Mouse (Mus musculus): ENCODE results near the gene Egln1. TPM values are rescaled to one million over a fixed set of nuclear protein-coding genes. Genes with fewer than 3 reads are reported as not detected.
A peak's percentile ranks its signal among the peaks of the same experiment; 100 is the strongest.

Gene Egln1
- polyA plus RNA-seq, 1 experiment from 2014 or later: 7.7 TPM

DNA sequence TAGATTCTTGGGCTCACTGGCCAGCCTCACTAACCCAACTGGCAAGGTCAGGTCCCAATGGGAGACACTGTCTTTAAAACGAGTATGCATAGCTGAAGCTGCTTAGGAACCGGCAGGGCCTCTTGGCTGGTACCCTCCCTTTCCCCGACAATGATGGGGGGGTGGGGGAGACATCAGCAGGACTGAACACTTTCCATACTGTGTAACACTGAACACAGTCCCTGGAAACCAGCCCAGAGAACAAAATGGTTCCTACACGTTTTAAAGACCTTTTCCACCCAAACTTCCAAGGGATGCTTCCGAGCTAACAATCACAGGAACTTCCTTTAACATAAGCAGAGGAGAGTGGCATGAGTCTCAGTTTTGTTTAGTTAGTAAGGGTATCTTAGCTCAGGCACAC is 14.0 kb downstream of the Egln1 start:
- no peaks in the 10 kb centered on the region for H3K27me3 ChIP-seq (replicated peaks; ENCODE audit: insufficient read depth, low read length)
- no peak overlapping the region for H3K9ac ChIP-seq (replicated peaks; ENCODE audit: low read depth)
- ATAC-seq (no peak), DNase-seq (ENCODE audit: low spot score) (no peak)
- no peak overlapping the region for H3K4me2 ChIP-seq (replicated peaks; ENCODE audit: low read depth, low read length)
- WGBS: 63% methylated on average over 5 of the region's 5 CpGs
- H3K4me3 ChIP-seq (ENCODE audit: low read depth, low read length): no peak overlapping the region
- no peak for TF ChIP-seq CTCF (IDR thresholded peaks at IDR 0.05)
- no peak overlapping the region for H3K27ac ChIP-seq (ENCODE audit: low read length)
- H3K9me3 ChIP-seq (ENCODE audit: low read length): no peaks in the 10 kb centered on the region
- no peaks in the 10 kb centered on the region; the same call in 1 of the 2 replicates for H3K36me3 ChIP-seq (ENCODE audit: insufficient read depth, low read length)
- H3K4me1 ChIP-seq (ENCODE audit: insufficient read depth, low read depth, low read length): no peaks in the 10 kb centered on the region

DNA sequence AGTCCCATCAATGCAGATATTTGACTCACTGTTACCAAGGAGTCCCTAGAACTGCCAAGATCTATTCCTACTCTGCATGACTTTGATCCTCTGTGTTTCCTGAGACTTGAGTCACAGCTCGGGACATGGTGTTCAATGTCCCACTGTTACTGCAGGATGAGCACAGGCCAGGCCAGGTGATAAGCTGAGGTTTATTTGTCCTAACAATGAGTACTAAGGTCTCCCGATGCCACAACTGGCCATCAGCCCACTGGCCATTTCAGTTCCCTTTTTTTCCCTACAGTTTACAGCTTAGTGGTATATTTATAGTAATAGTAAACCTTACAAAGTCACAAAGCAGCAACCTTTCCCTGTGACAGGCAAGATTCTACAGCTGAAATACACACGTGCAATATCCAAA is 16.7 kb downstream of the Egln1 start:
- Histone ChIP-seq H3K9me3 (ENCODE audit: low read length) (no peaks in the 10 kb centered on the region), H3K4me3 (ENCODE audit: low read depth, low read length) (no peak overlapping the region), H3K9ac (replicated peaks; ENCODE audit: low read depth) (no peak overlapping the region), H3K4me1 (ENCODE audit: insufficient read depth, low read depth, low read length) (no peaks in the 10 kb centered on the region), H3K27ac (ENCODE audit: low read length) (no peak overlapping the region), H3K27me3 (replicated peaks; ENCODE audit: insufficient read depth, low read length) (no peaks in the 10 kb centered on the region), H3K4me2 (replicated peaks; ENCODE audit: low read depth, low read length) (no peak overlapping the region), H3K36me3 (ENCODE audit: insufficient read depth, low read length) (no peaks in the 10 kb centered on the region)
- 62% methylated on average over 3 of the region's 3 CpGs for WGBS
- TF ChIP-seq EP300 (IDR thresholded peaks at IDR 0.05) (no peak), CTCF (IDR thresholded peaks at IDR 0.05) (no peak)
- no peak for ATAC-seq
- no peak for DNase-seq (ENCODE audit: low spot score)

DNA sequence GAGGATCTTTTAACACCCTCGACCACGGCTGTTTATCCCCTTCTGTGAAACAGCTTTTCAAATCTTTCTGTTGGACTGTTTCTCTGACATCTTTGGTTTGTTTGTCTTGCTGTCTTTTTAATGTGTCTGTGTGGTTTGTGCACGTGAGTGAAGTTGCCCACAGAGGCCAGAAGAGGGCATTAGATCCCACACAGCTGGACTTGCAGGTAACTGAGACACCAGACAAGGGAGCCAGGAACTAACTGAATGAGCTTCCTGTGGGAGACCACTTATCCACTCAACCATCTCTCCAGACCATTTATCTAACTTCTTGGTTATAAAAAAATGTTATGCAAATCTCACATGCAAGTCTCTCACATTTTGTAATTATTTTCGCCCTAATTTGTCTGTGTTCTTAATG is 18.5 kb downstream of the Egln1 start:
- no peak overlapping the region for H3K27ac ChIP-seq (ENCODE audit: low read length)
- H3K4me2 ChIP-seq (replicated peaks; ENCODE audit: low read depth, low read length): no peak overlapping the region
- no peak overlapping the region for H3K4me3 ChIP-seq (ENCODE audit: low read depth, low read length)
- no peak overlapping the region for H3K9ac ChIP-seq (replicated peaks; ENCODE audit: low read depth)
- no peaks in the 10 kb centered on the region for H3K27me3 ChIP-seq (replicated peaks; ENCODE audit: insufficient read depth, low read length)
- H3K36me3 ChIP-seq (ENCODE audit: insufficient read depth, low read length): no peaks in the 10 kb centered on the region
- TF ChIP-seq EP300 (IDR thresholded peaks at IDR 0.05) (no peak), CTCF (IDR thresholded peaks at IDR 0.05) (peak; percentile 23; the same call in 1 of the 2 replicates)
- no peaks in the 10 kb centered on the region for H3K4me1 ChIP-seq (ENCODE audit: insufficient read depth, low read depth, low read length)
- ATAC-seq (no peak), DNase-seq (ENCODE audit: low spot score) (no peak)
- 82% methylated on average over 4 of the region's 4 CpGs for WGBS
- no peaks in the 10 kb centered on the region for H3K9me3 ChIP-seq (ENCODE audit: low read length)

DNA sequence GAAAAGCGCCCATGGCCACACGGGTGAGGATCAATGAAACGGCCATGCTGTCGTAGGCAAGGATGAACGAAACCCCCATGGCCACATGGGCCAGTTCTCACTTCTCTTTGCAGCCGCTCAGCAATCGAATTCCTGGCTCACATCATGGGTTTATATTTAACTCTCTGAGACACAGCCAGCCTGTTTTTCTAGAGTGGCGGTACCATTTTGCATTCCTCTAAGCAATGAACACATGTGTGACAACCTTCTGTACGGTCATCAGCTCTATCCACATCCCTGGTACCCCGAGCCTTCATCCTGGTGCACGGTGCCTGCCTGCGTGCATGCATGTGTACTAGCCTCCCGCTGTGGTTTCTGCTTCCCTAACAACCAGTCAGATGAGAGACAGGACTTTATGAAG is 19.0 kb downstream of the Egln1 start:
- ATAC-seq: no peak
- H3K36me3 ChIP-seq (ENCODE audit: insufficient read depth, low read length): no peaks in the 10 kb centered on the region
- 78% methylated on average over 13 of the region's 13 CpGs for WGBS
- no peaks in the 10 kb centered on the region for H3K27me3 ChIP-seq (replicated peaks; ENCODE audit: insufficient read depth, low read length)
- no peaks in the 10 kb centered on the region for H3K9me3 ChIP-seq (ENCODE audit: low read length)
- H3K4me1 ChIP-seq (ENCODE audit: insufficient read depth, low read depth, low read length): no peaks in the 10 kb centered on the region
- DNase-seq (ENCODE audit: low spot score): no peak
- H3K4me2 ChIP-seq (replicated peaks; ENCODE audit: low read depth, low read length): no peak overlapping the region
- no peak overlapping the region for H3K4me3 ChIP-seq (ENCODE audit: low read depth, low read length)
- TF ChIP-seq CTCF (IDR thresholded peaks at IDR 0.05) (no peak), EP300 (IDR thresholded peaks at IDR 0.05) (no peak)
- H3K9ac ChIP-seq (replicated peaks; ENCODE audit: low read depth): no peak overlapping the region
- no peak overlapping the region for H3K27ac ChIP-seq (ENCODE audit: low read length)

DNA sequence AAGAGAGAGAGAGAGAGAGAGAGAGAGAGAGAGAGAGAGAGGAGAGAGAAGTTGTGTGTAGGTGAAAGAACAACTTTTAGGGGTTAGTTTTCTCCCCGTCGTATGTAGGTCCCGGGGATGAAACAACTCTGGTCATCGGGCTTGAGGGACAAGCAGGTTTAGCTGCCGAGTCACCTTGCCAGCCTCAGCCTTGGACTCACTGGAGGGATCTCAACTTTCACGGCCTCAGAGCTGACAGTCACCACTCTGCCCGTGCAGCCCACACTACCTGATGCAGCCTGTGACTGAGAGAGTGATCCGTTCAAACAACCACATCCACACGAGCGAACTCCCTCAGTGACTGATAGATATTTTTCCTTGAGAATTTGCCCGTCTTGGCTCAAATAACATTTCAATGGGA is 20.1 kb downstream of the Egln1 start:
- no peak for ATAC-seq
- H3K27ac ChIP-seq (ENCODE audit: low read length): no peak overlapping the region

DNA sequence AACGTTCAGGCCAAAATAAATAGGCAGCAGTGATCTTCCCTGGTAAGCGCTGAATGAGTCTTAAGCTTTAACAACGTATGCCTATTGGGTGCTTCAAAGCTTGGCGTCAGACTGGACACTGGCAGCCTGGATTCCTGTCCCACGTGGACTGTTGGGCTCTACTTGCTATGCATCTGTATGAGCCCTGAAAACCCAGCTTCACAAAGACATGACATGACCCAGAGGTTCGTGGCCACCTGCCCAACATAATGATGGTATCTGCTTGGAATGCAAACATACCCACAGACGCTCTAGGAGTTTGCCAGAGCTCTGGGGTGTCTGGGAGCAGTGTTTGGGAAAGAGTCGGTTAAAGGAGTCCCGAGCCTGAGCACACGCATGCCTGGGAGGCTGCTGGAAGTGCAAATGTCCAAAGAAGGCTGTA is 22.8 kb downstream of the Egln1 start:
- TF ChIP-seq EP300 (IDR thresholded peaks at IDR 0.05) (no peak), CTCF (IDR thresholded peaks at IDR 0.05) (no peak)
- H3K4me3 ChIP-seq (ENCODE audit: low read depth, low read length): no peak overlapping the region
- DNase-seq (ENCODE audit: low spot score) (peak; percentile 48), ATAC-seq (peak; percentile 82)
- H3K36me3 ChIP-seq (ENCODE audit: insufficient read depth, low read length): no peaks in the 10 kb centered on the region
- no peak overlapping the region for H3K4me2 ChIP-seq (replicated peaks; ENCODE audit: low read depth, low read length)
- H3K27ac ChIP-seq (ENCODE audit: low read length): no peak overlapping the region
- no peaks in the 10 kb centered on the region for H3K9me3 ChIP-seq (ENCODE audit: low read length)
- no peaks in the 10 kb centered on the region for H3K27me3 ChIP-seq (replicated peaks; ENCODE audit: insufficient read depth, low read length)
- WGBS: 28% methylated on average over 10 of the region's 10 CpGs
- H3K4me1 ChIP-seq (ENCODE audit: insufficient read depth, low read depth, low read length): peaks cover 5% of the 10 kb centered on the region
- H3K9ac ChIP-seq (replicated peaks; ENCODE audit: low read depth): no peak overlapping the region

More for the DNA sequence above, 20.1 kb downstream of the Egln1 start:
- Histone ChIP-seq H3K4me2 (replicated peaks; ENCODE audit: low read depth, low read length) (no peak overlapping the region), H3K4me1 (ENCODE audit: insufficient read depth, low read depth, low read length) (no peaks in the 10 kb centered on the region), H3K9ac (replicated peaks; ENCODE audit: low read depth) (no peak overlapping the region), H3K4me3 (ENCODE audit: low read depth, low read length) (no peak overlapping the region), H3K36me3 (ENCODE audit: insufficient read depth, low read length) (no peaks in the 10 kb centered on the region), H3K9me3 (ENCODE audit: low read length) (no peaks in the 10 kb centered on the region), H3K27me3 (replicated peaks; ENCODE audit: insufficient read depth, low read length) (no peaks in the 10 kb centered on the region)
- DNase-seq (ENCODE audit: low spot score): no peak
- 78% methylated on average over 11 of the region's 11 CpGs for WGBS
- TF ChIP-seq EP300 (IDR thresholded peaks at IDR 0.05) (no peak), CTCF (IDR thresholded peaks at IDR 0.05) (no peak)

All from lung, postnatal 0 days (tissue).